8 mouse cellular contexts compared by ENCODE assay signal in the genomic region with DNA sequence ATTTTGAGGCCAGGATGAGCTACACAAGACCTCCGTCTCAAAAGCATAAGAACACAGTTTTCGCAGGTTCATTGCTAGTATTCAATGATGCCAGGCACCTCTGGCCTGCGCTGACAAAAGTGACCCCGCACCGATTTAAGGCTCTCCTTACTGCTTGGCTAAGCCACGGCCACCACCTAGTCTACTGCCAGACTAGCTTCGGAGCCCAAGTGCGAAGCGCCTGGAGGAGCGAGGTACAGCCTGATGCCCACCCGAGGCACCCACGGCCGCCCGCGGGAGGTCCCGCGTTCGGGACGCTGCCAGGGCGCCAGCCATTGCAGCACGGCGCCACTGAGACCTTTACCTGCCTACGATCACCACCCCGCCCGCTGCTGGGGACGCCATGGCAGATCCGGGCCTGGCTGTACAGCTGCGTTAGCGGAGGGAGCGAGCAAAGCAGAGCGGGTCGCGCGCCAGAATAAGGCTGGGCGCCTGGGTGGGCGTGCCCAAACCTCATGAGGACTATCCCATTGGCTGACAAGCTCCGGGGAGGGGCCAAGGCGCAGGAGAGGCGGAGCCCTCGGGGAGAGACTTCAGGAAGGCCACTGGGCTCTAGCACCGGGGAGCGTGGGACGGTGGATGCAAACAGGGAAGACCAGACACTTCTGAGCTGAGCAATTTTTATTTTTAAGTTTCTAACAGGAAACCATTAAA. TPM values are rescaled to one million over a fixed set of nuclear protein-coding genes. Genes with fewer than 3 reads are reported as not detected.
DNase-seq lines count a peak whose midpoint lies in the region; ATAC-seq and TF ChIP-seq lines count a peak whose summit lies in the region.

A gene (minus strand): TSS at position 465 of the 693 bp plus-strand sequence.

- no peak for TF ChIP-seq CTCF in ES-Bruce4 (IDR thresholded peaks at IDR 0.05; ENCODE audit: low read depth, low read length)
- TF ChIP-seq CTCF in liver, postnatal 0 days (IDR thresholded peaks at IDR 0.05; ENCODE audit: low read depth) = no peak

- peak; percentile 97 to 98 for DNase-seq in heart, postnatal 10 days
- peak; percentile 82 for DNase-seq in large intestine, adult 2 months (ENCODE audit: low read depth, low spot score)
- DNase-seq in liver, postnatal 0 days = peak; percentile 96
- DNase-seq in testis, postnatal 10 days (ENCODE audit: low spot score) = peak; percentile 98

- peak; percentile 99 for ATAC-seq in cerebellum, adult (ENCODE audit: insufficient number of reproducible peaks, low FRiP score, low TSS enrichment)
- ATAC-seq in forebrain, embryonic 13.5 days = peak; percentile 100
- ATAC-seq in liver, postnatal 0 days = peak; percentile 100
- peak; percentile 100 for ATAC-seq in neural tube, embryonic 14.5 days (ENCODE audit: low read depth)

- 2% methylated on average over 43 of the region's 43 CpGs for WGBS in forebrain, embryonic 13.5 days
- 2% methylated on average over 43 of the region's 43 CpGs for WGBS in large intestine, adult 2 months
- 4% methylated on average over 39 of the region's 43 CpGs for WGBS in liver, postnatal 0 days (ENCODE audit: insufficient replicate concordance)
- WGBS in neural tube, embryonic 14.5 days = 3% methylated on average over 43 of the region's 43 CpGs

- TF ChIP-seq POLR2A in ES-Bruce4 (IDR thresholded peaks at IDR 0.05; ENCODE audit: insufficient read depth, low read length) = peak; percentile 41

- no peaks in the 10 kb centered on the region for H3K4me1 ChIP-seq in ES-Bruce4 (ENCODE audit: control insufficient read depth, insufficient read depth, low read length)
- H3K4me1 ChIP-seq in forebrain, embryonic 13.5 days = peaks cover 4% of the 10 kb centered on the region
- H3K4me1 ChIP-seq in liver, postnatal 0 days (ENCODE audit: insufficient read depth) = peaks cover 4% of the 10 kb centered on the region; the same call in 1 of the 2 replicates
- no peaks in the 10 kb centered on the region for H3K4me1 ChIP-seq in neural tube, embryonic 14.5 days (ENCODE audit: control insufficient read depth, insufficient read depth, low read length)

- no peaks in the 10 kb centered on the region for H3K9me3 ChIP-seq in ES-Bruce4 (replicated peaks; ENCODE audit: control insufficient read depth, insufficient read depth, low read length, poor library complexity, severe bottlenecking)
- no peaks in the 10 kb centered on the region for H3K9me3 ChIP-seq in forebrain, embryonic 13.5 days (replicated peaks)
- H3K9me3 ChIP-seq in liver, postnatal 0 days (ENCODE audit: low read length) = no peaks in the 10 kb centered on the region
- H3K9me3 ChIP-seq in neural tube, embryonic 14.5 days (ENCODE audit: control insufficient read depth, low read length) = no peaks in the 10 kb centered on the region

- no peak for TF ChIP-seq EP300 in ES-Bruce4 (IDR thresholded peaks at IDR 0.05; ENCODE audit: insufficient read depth, low read depth, low read length)
- TF ChIP-seq EP300 in liver, postnatal 0 days (IDR thresholded peaks at IDR 0.05; ENCODE audit: low read depth) = no peak

- no peaks in the 10 kb centered on the region; the same call in 1 of the 2 replicates for H3K27me3 ChIP-seq in ES-Bruce4 (ENCODE audit: control insufficient read depth, insufficient read depth, low read length, poor library complexity, severe bottlenecking)
- H3K27me3 ChIP-seq in forebrain, embryonic 13.5 days = peaks cover 7% of the 10 kb centered on the region; the same call in 1 of the 2 replicates
- no peaks in the 10 kb centered on the region for H3K27me3 ChIP-seq in liver, postnatal 0 days (ENCODE audit: insufficient read depth, low read length)
- no peaks in the 10 kb centered on the region for H3K27me3 ChIP-seq in neural tube, embryonic 14.5 days (ENCODE audit: control insufficient read depth, insufficient read depth, low read length)

- H3K4me2 ChIP-seq in forebrain, embryonic 13.5 days = peak within 1 kb of the TSS; percentile 80
- H3K4me2 ChIP-seq in liver, postnatal 0 days (ENCODE audit: low read depth, low read length) = peak within 1 kb of the TSS; percentile 76
- H3K4me2 ChIP-seq in neural tube, embryonic 14.5 days (ENCODE audit: low read depth, low read length) = peak within 1 kb of the TSS; percentile 76

- intact Hi-C loops in heart, postnatal 10 days (cut with DNase I) = loop anchor here (2.0 kb wide), 1 partner anchor 25 kb away; no protein-coding TSS in a partner anchor

- H3K9ac ChIP-seq in ES-Bruce4 (ENCODE audit: low read depth, poor library complexity, severe bottlenecking) = peak within 1 kb of the TSS; percentile 30
- H3K9ac ChIP-seq in forebrain, embryonic 13.5 days = peak within 1 kb of the TSS; percentile 81
- H3K9ac ChIP-seq in liver, postnatal 0 days (replicated peaks) = peak within 1 kb of the TSS; percentile 47
- peak within 1 kb of the TSS; percentile 66 for H3K9ac ChIP-seq in neural tube, embryonic 14.5 days (replicated peaks; ENCODE audit: low read depth, low read length)

- peak within 1 kb of the TSS; percentile 35 for H3K4me3 ChIP-seq in ES-Bruce4 (ENCODE audit: low read depth, low read length)
- peak within 1 kb of the TSS; percentile 62 for H3K4me3 ChIP-seq in forebrain, embryonic 13.5 days
- H3K4me3 ChIP-seq in liver, postnatal 0 days (ENCODE audit: low read depth, low read length) = peak within 1 kb of the TSS; percentile 50
- peak within 1 kb of the TSS; percentile 53 for H3K4me3 ChIP-seq in neural tube, embryonic 14.5 days (ENCODE audit: low read depth, low read length)

- no peak within 1 kb of the TSS for H3K27ac ChIP-seq in ES-Bruce4 (ENCODE audit: insufficient read depth, low read length)
- H3K27ac ChIP-seq in forebrain, embryonic 13.5 days = no peak within 1 kb of the TSS
- peak within 1 kb of the TSS; percentile 71 for H3K27ac ChIP-seq in liver, postnatal 0 days (ENCODE audit: low read depth)
- no peak within 1 kb of the TSS for H3K27ac ChIP-seq in neural tube, embryonic 14.5 days (ENCODE audit: low read depth, low read length)

- no peaks in the 10 kb centered on the region for H3K36me3 ChIP-seq in ES-Bruce4 (ENCODE audit: control insufficient read depth, insufficient read depth, low read length, poor library complexity, severe bottlenecking)
- H3K36me3 ChIP-seq in forebrain, embryonic 13.5 days (ENCODE audit: poor library complexity, severe bottlenecking) = no peaks in the 10 kb centered on the region
- H3K36me3 ChIP-seq in liver, postnatal 0 days (replicated peaks; ENCODE audit: insufficient read depth, low read length) = no peaks in the 10 kb centered on the region
- no peaks in the 10 kb centered on the region for H3K36me3 ChIP-seq in neural tube, embryonic 14.5 days (ENCODE audit: control insufficient read depth, insufficient read depth, low read length)

RNA-seq across cellular contexts. Expression of the gene that starts here (rescaled TPM):
- polyA plus RNA-seq in ES-Bruce4 (2011; ENCODE audit: insufficient read depth, insufficient read length, low read depth, missing spikeins) = 7.2 and 10.5 TPM in 2 replicates
- polyA plus RNA-seq in forebrain, embryonic 13.5 days (2015; fragmentation: Nextera tagmentation; extraction: Ambion mirVana) = 5.2 and 5.4 TPM in 2 replicates
- 10 to 100 TPM in 1 of 2 experiments, 1 to 10 TPM in 1; 8.3 to 10.1 TPM for total RNA-seq in heart, postnatal 10 days (2021)
- polyA plus RNA-seq in large intestine, adult 2 months (2012; rRNA removed) = 143 and 185 TPM in 2 replicates
- 6.7 and 7.3 TPM in 2 replicates for polyA plus RNA-seq in liver, postnatal 0 days (2015; fragmentation: Nextera tagmentation; extraction: Ambion mirVana)
- polyA plus RNA-seq in neural tube, embryonic 14.5 days (2014; fragmentation: Nextera tagmentation; extraction: Ambion mirVana) = 9.2 and 9.7 TPM in 2 replicates

Comparison
In these comparisons a context has a peak if more than half of its experiments do, and no peak if none do; other contexts are left out.
1. RNA of the gene that starts here (polyA plus RNA-seq): 143 to 185 TPM in large intestine, adult 2 months; 7.2 to 10.5 TPM in ES-Bruce4, 9.2 to 9.7 TPM in neural tube, embryonic 14.5 days, 6.7 to 7.3 TPM in liver, postnatal 0 days and 5.2 to 5.4 TPM in forebrain, embryonic 13.5 days; every median in the first group is over 10 times any median in the second.
2. H3K9ac ChIP-seq: peak in every context shown above with its lines; median percentile 81 in forebrain, embryonic 13.5 days; 66 in neural tube, embryonic 14.5 days; 47 in liver, postnatal 0 days; 30 in ES-Bruce4.
3. Peak in every context shown above with its lines, with median percentiles within 50 percentile points of each other: H3K4me3 ChIP-seq, ATAC-seq, H3K4me2 ChIP-seq and DNase-seq.